Mouse (Mus musculus) central nervous system, embryonic 14 days (tissue): ENCODE measurements around the gene Sult6b1. TPM values are rescaled to one million over a fixed set of nuclear protein-coding genes. Genes with fewer than 3 reads are reported as not detected.

Experiments
- polyA plus RNA-seq: library from polyadenylated mRNA; depleted of rRNA; stranded (reverse); fragments of >200 nt; gene quantifications from 2 replicates; pipeline ENCODE4 v1.2.3, GENCODE M21; 2012; rRNA removed

Sult6b1 gene
- polyA plus RNA-seq, result 0.07 and 0.10 TPM in 2 replicates

GRCm38 (mm10) chr17:78906892-78907291, at the start of gene Sult6b1:
TSS of gene Sult6b1 (minus strand) at chr17:78906992.

GRCm38 (mm10) chr17:78936466-78937228, 29.9 kb upstream of the Sult6b1 start, which contains the start of the genes Cebpz and Ndufaf7:
TSS of gene Cebpz (minus strand) at chr17:78937066.
TSS of gene Ndufaf7 (plus strand) at chr17:78937136.

GRCm38 (mm10) chr17:78916369-78916813, 9.6 kb upstream of the Sult6b1 start, which contains the start of gene Cebpzos:
TSS of gene Cebpzos (plus strand) at chr17:78916500.

GRCm38 (mm10) chr17:78882401-78883112, 24.2 kb downstream of the Sult6b1 start, which contains the start of gene Eif2ak2:
TSS of gene Eif2ak2 (minus strand) at chr17:78882573.

GRCm38 (mm10) chr17:78834856-78835835, 71.6 kb downstream of the Sult6b1 start, which contains the start of the genes Heatr5b and Gpatch11:
TSS of gene Heatr5b (minus strand) at chr17:78835364.
TSS of gene Gpatch11 (plus strand) at chr17:78835567.

Other genes with a start within 250 kb of the Sult6b1 start
- 9.8 and 10.3 TPM in 2 replicates for gene Strn, start 169.8 kb downstream of the Sult6b1 start, polyA plus RNA-seq
- gene Heatr5b, start 71.6 kb downstream of the Sult6b1 start, polyA plus RNA-seq, result 31.1 and 33.2 TPM in 2 replicates
- 31.1 and 31.5 TPM in 2 replicates for gene Gpatch11, start 71.4 kb downstream of the Sult6b1 start, polyA plus RNA-seq
- 3.0 and 3.7 TPM in 2 replicates for gene Eif2ak2, start 24.4 kb downstream of the Sult6b1 start, polyA plus RNA-seq
- 45.3 and 49.8 TPM in 2 replicates for gene Cebpzos, start 9.5 kb upstream of the Sult6b1 start, polyA plus RNA-seq
- gene Cebpz, start 30.1 kb upstream of the Sult6b1 start, polyA plus RNA-seq, result 25.5 and 25.7 TPM in 2 replicates
- gene Ndufaf7, start 30.1 kb upstream of the Sult6b1 start, polyA plus RNA-seq, result 31.7 and 32.6 TPM in 2 replicates
- 25.7 and 27.8 TPM in 2 replicates for gene Prkd3, start 113.8 kb upstream of the Sult6b1 start, polyA plus RNA-seq
- 7.2 and 7.5 TPM in 2 replicates for gene Qpct, start 144.9 kb upstream of the Sult6b1 start, polyA plus RNA-seq